Mouse (Mus musculus): ENCODE measurements around the gene Sdf4.
A peak's percentile ranks its signal among the peaks of the same experiment; 100 is the strongest.

Gene Sdf4

DNA sequence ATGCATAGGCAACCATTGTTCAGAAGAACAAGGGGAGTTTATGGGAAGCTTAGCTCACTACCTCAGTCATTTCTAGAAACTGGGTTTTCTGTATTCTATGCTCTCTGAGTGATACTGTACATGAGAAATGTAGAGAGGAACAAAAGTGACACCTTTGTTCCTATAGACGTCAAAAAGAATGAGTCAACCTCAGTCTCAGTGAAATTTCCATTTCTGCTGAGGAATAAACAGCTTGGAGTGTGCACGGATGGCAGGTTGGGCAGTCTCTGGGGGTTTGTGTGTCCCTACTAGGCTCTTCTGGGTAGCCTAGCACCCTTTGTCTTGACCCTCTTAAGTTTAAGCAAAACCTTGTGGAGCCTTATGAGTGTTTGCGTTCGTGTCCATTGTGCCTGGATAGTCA lies 15.7 kb downstream of the Sdf4 start:
- DNase-seq (ENCODE audit: low spot score) = no peak

DNA sequence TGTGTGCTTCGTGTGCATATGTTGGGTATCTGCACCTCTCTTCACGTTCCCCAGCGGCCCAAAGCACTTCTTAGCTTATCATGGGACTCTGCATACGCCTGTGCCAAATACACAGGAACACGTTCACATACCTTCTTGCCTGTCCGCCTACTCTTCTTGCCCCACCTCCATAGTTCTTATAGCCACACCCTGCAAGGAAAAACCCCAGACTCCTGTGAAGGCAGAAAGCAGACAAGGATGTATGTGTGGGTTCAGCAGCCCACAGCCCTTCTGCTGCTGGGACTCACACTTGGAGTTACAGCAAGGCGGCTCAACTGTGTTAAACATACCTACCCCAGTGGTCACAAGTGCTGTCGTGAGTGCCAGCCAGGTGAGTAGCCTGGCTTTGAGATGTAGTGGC lies 21.0 kb downstream of the Sdf4 start, which contains the start of gene Tnfrsf4:
Gene Tnfrsf4, plus strand, starts transcription at position 207 of the 400 bp plus-strand sequence.
- DNase-seq (ENCODE audit: low spot score) = no peak

DNA sequence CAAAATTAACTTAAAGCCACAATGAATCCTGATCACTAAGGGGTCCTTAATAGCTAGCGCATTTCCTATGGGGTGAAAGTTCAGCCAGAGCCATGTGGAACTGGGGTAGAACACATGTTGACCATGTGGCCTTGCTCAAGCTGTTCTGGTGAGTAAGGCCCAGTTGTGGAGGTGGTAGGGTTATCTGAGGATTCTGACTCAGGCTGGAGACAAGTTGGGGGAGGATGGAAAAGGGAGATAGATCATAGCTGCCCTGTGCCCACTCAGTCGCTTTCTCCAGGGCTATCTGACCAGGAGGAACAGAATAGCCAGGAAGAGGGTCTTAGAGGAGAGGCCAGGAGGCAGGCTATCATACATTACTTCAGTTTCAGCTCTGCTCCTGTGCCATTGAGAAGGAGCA lies 21.8 kb downstream of the Sdf4 start:
- DNase-seq (ENCODE audit: low spot score) = no peak

DNA sequence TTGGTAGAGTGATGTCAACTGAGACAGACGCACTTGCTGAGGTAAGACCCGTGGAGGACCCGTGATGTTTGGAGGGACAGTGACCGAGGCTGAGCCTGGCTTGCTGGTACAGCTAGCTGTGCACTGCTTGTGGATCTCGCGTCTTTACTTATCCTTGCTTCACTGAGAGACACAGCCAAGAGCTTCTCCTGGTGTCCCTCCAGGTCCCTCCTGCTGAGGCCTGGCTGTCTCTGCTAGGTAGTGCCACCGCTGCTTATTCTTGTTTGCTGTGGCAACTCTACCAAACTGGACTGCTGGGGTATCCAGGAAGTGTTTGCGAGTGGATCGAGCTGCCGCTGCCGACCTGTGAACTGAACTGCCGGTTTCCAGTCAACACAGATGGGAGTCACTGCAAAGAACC lies 27.1 kb downstream of the Sdf4 start:
- no peak for DNase-seq (ENCODE audit: low spot score)

DNA sequence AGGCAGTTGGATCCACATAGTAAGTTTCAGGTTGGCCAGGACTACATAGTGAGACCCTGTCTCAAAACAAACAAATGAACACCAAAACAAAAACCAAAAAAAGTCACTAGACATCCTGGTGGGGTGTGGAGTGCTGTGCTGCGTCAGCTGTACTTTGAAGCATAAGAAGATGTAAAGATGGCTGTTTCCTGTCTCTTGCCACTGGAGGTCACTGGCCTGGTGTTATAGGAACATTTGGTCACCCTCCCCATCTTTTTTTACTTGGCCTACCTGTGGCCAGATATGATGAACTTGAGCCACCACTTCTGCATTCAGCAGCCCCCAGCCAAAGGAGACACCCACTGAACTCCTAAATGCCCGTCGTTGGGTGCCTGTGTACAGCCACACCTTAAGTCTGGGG lies 28.7 kb downstream of the Sdf4 start:
- no peak for DNase-seq (ENCODE audit: low spot score)

DNA sequence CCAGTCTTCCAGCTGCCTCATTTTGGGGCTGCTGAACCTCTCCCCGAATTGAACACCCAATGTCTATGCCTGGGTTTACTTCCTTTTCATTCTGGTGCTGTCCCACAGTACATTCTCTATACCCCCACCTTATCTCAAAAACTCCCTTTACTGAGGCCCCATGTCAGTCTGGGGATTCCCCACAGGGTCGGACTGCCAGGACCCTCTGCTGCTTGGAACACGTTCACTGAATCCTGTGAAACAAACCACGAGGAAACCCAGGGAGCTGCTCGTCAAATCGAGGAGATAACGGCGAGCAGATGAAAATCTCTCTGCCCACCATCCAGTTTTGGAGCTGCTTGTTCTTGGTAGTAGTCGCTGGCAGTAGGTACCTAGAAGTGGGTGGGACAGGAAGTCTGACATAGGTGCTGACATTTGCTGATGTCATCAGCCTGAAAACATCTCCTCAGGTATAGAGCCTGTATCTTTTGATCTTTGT lies 29.3 kb downstream of the Sdf4 start:
- DNase-seq (ENCODE audit: low spot score) = no peak

DNA sequence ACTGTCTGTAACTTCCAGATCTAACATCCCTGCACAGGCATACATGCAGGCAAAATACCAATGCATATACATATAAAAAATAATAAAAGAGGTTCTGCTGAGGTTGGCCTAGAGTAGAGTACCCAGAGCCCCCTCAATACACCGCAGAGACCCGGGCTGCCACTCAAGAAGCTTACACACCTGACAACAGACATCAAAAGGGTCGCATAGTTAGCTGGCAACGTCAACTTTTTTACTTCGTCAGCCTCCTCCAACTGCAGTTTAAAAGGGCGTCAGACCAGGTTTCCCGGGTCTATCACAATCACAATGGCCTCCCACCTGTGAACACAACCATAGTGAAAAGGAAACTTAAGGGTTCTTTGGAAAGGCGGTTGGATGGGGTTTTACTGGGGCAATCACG lies 30.8 kb downstream of the Sdf4 start:
- DNase-seq (ENCODE audit: low spot score) = no peak

DNA sequence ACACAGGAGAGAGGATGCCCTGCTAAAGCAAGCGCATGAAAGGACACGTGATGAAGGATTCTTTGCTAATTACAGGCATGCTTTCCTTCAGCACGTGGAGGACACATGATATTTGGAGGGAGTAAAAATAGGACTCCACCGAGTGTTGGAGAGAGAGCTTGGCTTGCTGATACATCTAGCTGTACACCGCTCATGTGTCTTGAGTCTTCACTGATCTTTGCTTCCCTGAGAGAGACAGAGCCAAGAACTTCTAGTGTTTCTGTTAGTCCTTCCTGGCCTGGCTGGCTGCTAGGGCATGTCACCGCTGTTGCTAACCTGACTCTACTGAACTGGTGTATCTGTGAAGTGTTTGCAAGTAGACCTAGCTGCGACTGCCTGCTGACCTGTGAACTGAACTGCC lies 31.5 kb downstream of the Sdf4 start:
- no peak for DNase-seq (ENCODE audit: low spot score)

DNA sequence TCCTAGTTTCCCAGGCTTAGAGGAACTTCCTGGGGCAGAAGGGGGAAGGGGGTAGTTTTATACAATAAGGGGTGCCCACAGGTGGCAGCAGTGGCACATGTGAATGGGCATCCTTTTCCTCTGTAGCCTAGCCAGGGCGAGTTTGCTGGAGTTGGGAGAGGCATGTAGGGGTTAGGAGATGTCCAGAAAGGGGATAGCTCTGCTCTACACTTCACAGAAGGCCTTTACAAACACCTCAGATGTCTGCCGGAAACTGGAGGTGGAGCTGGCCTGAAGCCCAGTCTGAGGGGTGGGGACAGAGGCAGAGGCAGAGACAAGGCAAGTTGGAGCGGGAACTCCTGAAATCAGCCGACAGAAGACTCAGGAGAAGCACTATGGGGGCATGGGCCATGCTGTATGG lies 33.3 kb downstream of the Sdf4 start, which contains the start of gene Tnfrsf18:
Gene Tnfrsf18, plus strand, starts transcription at position 152 of the 400 bp plus-strand sequence.
- no peak for DNase-seq (ENCODE audit: low spot score)

DNA sequence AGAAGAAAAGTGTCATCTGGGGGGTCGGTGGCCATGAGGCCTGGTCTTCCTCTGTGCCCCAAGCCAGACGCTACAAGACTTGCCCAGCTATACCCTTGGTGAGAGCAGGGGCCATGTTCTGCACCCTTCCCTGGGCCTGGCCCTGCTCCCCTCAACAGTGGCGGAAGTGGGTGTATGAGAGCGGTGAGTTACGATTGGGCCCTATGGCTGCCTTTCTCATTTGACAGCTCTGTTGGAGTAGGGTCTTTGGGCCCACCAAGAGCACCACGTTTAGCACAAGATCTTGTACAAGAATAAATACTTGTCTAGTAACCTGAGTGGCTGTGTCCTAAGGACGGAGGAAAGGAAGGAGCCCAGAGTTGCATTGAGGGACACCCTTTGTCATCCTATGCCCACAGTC lies 35.9 kb downstream of the Sdf4 start:
- no peak for DNase-seq (ENCODE audit: low spot score)

DNA sequence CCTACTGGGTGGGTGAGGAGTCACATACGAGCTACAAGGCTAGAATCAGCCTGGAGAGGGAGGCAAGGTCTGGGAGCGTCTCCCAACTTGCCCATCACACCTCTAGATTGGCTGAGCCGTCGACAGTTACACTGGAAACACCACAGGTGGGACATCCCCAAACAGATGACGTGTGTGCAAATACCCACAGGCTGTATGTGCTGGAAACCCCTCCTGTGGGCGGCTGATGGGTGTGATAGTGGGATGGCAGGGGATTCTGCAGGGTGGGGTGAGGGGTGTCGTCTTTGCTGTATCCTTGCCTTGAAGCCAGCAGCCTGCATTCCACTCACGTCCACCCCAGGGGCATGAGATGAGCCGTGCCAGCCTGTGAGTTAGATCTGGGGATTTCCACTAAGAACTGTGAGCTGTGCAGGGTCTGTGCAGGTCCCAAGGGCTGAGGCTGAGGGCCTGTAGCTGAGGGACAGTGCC lies 38.0 kb downstream of the Sdf4 start:
- no peak for DNase-seq (ENCODE audit: low spot score)

DNA sequence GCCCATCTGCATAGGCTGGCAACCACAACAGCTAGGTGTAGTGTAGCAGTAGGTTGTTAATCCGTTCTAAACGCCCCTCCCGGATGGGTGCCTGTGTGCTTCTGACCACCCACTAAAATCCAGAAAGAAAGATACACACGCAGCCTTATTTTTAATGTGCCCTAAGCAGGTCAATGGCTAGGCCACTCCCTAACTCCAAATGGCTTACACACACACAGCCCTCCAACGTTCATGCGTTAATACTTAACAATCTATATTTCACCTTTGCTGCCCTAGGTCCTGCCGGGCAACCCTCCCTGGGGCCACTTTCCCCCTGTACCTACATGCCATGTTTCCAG lies 38.6 kb downstream of the Sdf4 start:
- no peak for DNase-seq (ENCODE audit: low spot score)

DNA sequence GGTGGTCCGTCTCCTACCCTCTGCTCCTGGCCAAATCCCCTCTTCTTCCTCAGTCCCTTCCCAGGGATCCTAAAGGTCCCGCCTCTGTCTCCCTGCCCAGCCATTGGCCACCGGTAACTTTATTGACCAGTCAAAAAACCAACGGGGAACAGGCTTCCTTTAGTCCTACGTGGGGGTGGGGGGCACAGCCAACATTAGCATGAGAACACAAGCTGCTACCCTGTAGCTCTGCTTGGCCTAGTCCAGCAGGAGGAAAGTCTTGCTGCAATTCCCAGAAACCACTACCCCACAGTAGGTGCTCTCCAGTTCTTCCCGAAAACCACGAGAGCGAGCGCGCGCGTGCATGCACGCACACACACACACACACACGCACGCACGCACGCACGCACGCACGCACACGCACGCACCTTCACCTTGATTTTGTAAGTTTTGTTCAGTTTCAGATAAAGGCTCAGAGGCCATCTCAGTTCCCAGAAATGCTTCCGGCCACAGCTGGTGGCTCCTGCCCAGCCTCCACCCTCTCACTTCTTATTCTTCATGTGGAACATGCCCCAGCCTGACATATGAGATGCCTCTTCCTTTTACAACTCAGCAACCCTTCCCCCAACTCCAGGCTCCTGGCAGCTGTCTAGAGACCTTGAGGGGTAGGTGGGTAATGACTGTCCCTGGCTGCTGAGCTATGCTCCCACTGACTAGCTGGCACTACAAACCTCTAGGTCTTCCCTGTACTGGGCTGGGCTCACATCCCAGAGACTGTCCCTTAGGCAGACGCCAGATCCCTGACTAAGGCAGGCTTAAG lies 39.1 kb downstream of the Sdf4 start:
- peak; percentile 94 for DNase-seq (ENCODE audit: low spot score)

DNA sequence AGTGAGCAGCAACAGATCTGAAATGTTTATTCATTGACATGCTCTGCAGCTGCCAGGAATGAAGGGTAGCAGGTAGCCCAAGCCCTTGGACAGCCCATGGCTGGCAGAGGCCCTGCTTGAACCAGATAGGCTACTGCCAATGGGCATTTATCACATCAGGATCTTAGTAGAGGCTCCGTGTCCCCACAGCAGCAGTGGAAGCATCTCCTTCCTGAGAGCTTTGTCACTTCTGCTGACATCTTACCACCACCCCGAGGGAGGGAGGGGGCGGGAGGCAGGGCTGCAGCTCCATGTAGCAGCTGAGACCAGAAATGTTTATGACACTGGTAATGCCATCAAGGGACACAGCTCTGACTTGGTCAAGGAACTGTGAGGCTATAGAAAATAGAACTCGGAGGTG lies 40.2 kb downstream of the Sdf4 start:
- no peak for DNase-seq (ENCODE audit: low spot score)

DNA sequence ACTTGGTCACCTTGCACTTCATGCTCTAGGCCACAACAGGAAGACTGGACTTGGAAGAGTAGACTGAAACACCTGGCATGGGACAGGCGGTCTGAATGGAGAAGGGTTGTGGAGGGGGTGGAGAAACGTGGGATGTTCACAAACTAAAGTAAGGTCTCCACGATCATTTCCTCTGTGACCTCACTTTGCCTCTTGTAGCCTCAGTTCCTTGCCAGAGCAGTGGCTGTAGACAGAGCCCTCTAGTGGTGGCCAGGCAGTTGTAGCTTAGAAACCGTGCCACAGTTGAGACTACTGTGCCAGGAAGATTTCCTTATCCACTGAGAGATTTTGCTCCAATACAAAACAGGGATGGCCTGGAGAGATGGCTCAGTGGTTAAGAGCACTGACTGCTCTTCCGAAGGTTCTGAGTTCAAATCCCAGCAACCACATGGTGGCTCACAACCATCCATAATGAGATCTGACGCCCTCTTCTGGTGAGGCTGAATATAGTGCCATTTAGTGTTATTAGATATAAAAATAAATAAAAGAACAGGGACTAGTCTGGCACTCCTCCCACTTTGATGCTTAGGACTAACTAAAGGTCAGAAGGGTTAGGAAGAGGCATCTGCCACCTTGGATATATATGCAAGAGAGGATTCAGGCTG lies 40.9 kb downstream of the Sdf4 start:
- DNase-seq (ENCODE audit: low spot score) = peak; percentile 72

DNA sequence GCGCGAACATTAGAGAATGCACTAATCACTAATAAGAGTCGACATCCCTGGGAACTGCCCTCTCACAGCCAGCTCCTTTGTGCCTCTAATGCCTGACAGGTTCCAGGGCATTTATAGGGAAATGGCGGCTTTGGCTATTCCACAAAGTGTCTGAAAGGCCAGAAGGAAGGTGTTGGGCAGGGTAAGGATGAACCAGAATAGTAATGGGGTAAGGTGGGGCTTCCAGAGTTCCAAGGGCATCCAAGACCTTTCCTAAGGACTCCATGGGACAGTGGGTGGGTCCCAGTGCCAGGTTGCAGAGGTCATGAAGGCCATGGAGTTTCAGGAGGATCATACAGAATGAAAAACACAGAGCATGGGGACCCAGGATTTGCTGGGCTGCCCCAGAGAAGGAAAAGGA lies 41.6 kb downstream of the Sdf4 start:
- no peak for DNase-seq (ENCODE audit: low spot score)

DNA sequence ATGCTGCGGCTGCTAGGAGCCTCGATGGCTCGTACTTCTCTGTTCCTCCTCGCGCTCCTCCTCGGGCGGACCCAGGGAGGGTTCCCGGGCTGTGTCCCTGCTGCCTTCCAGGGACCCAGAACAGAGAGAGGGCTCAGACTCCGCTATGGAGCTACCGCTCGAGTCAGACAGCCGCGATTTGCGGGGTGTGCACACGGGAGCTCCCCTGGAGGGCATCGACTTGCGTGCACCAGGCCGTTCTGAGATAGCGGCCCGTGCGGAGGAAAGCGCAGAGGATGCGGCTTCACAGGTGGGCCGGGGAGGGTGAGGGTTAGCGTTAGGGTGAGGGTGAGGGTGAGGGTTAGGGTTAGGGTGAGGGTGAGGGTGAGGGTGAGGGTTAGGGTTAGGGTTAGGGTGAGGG lies 42.2 kb downstream of the Sdf4 start:
- no peak for DNase-seq (ENCODE audit: low spot score)

DNA sequence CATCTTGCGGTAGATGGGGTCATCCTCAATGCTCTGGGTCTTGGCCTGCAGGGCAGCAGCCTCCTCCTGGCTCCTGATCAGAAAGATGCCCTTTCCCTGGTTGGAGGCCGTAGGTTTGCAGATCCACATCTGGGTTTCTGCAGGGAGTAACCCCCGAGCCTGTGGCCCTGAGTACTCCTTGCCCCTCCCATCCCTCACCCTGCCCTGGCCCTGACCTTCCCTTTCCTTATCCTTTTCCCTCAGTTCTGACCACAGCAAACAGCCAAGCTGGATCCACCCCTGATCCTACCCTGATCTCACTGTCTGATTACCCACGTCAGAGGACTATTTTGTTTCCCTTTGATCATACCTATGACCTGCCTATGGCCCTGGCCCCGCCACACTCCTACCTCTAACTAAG lies 52.1 kb downstream of the Sdf4 start:
- DNase-seq (ENCODE audit: low spot score) = no peak

DNA sequence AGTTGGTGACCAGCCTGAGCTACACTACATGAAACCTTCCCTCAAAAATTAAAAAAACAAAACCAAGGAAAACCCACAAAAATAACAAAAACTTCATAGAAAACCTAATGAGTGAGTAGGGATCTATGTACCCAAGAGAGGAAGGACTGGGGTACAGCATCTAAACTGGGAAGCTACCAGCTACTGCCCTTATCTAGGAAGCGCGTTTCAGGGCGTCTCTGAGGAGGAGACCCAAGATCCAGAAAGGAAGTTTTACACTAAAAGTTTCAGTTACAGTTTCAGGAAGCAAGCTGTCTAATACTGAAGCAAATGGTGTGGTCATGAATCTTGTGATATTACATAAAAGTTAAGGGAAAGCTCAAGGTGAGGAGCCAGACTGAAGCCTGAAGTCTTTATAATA lies 57.1 kb downstream of the Sdf4 start:
- no peak for DNase-seq (ENCODE audit: low spot score)

DNA sequence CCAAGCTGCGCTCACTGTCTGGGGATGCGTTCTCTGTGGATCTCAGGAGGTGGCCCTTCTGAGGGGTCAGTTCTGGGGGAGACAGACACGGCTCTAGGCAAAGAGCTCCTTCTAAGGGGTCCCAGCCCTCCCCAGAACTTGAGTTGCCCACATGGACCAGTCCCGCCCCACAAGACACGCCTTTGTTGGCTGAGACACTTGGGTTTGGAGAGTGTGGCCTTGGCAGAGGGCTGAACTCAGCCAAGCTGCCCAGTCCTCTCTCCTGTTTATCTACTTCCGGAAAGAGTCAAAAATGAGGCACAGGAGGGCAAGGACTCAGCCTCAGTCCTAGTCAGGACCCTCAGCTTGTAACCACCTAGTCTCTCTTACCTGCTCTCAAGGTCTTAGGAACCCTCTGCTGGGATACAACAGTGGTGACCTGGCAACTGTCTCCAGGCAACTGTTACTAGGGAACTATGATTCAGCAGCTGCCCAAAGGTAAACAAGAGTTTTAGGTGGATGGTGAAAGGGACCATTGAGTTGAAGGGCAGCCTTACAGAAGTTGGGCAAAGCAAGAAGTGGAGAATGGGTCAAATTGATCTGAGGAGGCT lies 57.8 kb downstream of the Sdf4 start:
- DNase-seq (ENCODE audit: low spot score) = no peak

DNA sequence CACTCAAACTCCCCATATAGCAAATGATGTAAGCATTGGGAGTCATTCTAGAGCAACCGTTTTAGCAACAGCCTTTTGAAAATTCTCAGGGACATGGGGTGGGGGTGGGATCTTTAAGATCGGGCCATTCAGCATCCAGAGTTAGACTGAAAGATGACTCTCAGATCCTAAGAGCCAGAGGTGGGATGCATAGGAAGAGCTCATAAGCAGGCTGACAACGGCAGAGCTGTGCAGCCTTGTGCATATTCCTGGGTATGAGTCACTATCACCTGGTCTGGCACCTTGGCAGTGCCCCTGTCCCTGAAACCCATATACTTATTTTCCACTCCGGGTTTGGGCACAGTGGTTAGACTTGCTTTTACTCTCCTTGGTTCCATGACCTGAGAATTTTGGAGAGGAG lies 60.4 kb downstream of the Sdf4 start:
- DNase-seq (ENCODE audit: low spot score) = no peak

DNA sequence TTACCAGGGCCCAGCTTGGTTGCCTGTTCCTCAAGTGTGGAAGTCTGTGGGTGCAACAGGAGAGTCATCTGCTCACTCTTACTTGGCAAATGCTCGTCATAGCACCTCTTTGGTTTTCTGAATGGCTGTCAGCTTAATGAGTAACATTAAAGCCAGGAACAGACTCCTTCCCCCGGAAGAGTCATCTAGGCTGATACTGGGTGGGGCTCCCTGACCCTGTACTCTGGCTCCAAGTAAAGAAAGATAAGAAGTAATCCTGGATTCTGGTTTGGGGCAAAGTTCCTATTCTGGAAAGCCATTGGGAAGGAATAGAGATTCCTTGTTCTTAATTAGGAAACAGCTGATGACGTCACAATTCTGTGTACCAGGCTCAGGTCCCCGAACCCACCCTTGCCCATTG lies 61.5 kb downstream of the Sdf4 start:
- DNase-seq (ENCODE audit: low spot score) = no peak

DNA sequence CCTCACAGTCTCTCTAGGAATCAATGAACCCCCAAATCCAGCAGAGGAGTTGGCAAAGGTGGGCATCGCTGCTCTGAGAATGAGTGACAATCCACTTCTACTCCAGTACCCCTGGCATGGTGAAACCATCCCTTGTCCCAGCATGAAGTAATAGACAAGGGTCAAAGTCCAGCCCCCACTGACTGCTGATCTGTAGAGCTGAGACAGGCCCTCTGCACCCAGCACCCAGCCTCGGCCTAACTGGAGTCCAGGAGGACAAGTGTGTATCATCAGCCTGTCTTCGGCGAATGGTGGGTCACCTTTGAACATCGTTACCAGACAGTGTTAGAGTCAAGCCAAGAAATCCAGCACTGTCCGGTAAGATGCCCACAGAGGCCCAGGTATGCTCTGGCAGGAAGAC lies 61.9 kb downstream of the Sdf4 start:
- DNase-seq (ENCODE audit: low spot score) = no peak

Measured in embryo, embryonic 10.5 days (tissue).